Mouse (Mus musculus): ENCODE results near the gene Afap1l2.

- TF ChIP-seq POLR2A (IDR thresholded peaks at IDR 0.05; ENCODE audit: control insufficient read depth, extremely low read depth, insufficient read depth, low read length, poor library complexity) (no peak), CTCF (IDR thresholded peaks at IDR 0.05; ENCODE audit: borderline replicate concordance, control insufficient read depth, extremely low read depth, insufficient read depth, low read length, poor library complexity) (no peak)
These were observed 35.3 kb downstream of the Afap1l2 start for GRCm38 (mm10) chr19:56972768-56973167.

Data from thymus, adult 2 months (tissue).